Mouse (Mus musculus) CH12.LX (cell line): ENCODE measurements around the gene Zbtb20. TPM values are rescaled to one million over a fixed set of nuclear protein-coding genes. Genes with fewer than 3 reads are reported as not detected.

Experiments used
- DNase-seq: peaks from one replicate; pipeline ENCODE4 v3.0.0-alpha.2; 2013; ENCODE audit errors: extremely low read depth
- H3K27ac ChIP-seq: 2 replicates; pipeline ENCODE4 v1.5.1; 2012; ENCODE audit warnings: low read depth, mild to moderate bottlenecking, control low read depth, moderate library complexity; ENCODE audit not compliant: insufficient read depth
- H3K27me3 ChIP-seq: replicated peaks from 2 replicates; pipeline ENCODE3; 2012; ENCODE audit warnings: inconsistent platforms
- H3K36me3 ChIP-seq, 2 experiments: replicated peaks in 1 of 2; 2 replicates each; pipeline versions ENCODE3 to v1.6.1; 2012; ENCODE audit warnings: inconsistent platforms in 1 of 2, low read length in 1 of 2, mild to moderate bottlenecking in 1 of 2, mixed read lengths in 1 of 2, moderate library complexity in 1 of 2; ENCODE audit not compliant: control insufficient read depth in 1 of 2, insufficient read depth in 1 of 2
- H3K4me1 ChIP-seq, 2 experiments: 2 replicates each; pipeline ENCODE4 v1.6.1; 2012; ENCODE audit warnings: inconsistent platforms in 1 of 2, moderate library complexity in 1 of 2; ENCODE audit not compliant: insufficient read depth in 2 of 2, control insufficient read depth in 1 of 2
- H3K4me2 ChIP-seq: 2 replicates; pipeline ENCODE4 v1.6.1; 2012; ENCODE audit warnings: low read depth, mild to moderate bottlenecking, control low read depth; ENCODE audit not compliant: poor library complexity, insufficient read depth, severe bottlenecking
- H3K4me3 ChIP-seq, 3 experiments: fragments of 150-350 bp in 1 of 3; sonication (generic) in 1 of 3; replicated peaks in 1 of 3; 2 replicates each; pipeline versions ENCODE3 to v1.5.1; 2011 to 2012; ENCODE audit warnings: low read depth in 2 of 3, low read length in 2 of 3, mild to moderate bottlenecking in 2 of 3, moderate library complexity in 2 of 3, control low read depth in 1 of 3, improper control_type of control experiment in 1 of 3, inconsistent platforms in 1 of 3, mixed read lengths in 1 of 3; ENCODE audit not compliant: poor library complexity in 1 of 3
- H3K79me2 ChIP-seq: replicated peaks from 2 replicates; pipeline ENCODE4 v1.6.1; 2012; ENCODE audit warnings: mild to moderate bottlenecking, moderate library complexity; ENCODE audit not compliant: control insufficient read depth, poor library complexity, insufficient read depth, severe bottlenecking; ENCODE audit errors: extremely low read depth
- H3K9ac ChIP-seq: 2 replicates; pipeline ENCODE4 v1.6.1; 2012; ENCODE audit warnings: low read depth, mild to moderate bottlenecking, control low read depth, moderate library complexity; ENCODE audit not compliant: insufficient read depth
- H3K9me3 ChIP-seq: replicated peaks from 2 replicates; pipeline ENCODE3; 2012; ENCODE audit warnings: low read length, inconsistent platforms, mixed read lengths
- BHLHE40 ChIP-seq: IDR thresholded peaks from 2 replicates; pipeline ENCODE4 v1.6.1; 2011; ENCODE audit warnings: mild to moderate bottlenecking, low read depth, low read length, improper control_type of control experiment
- CHD2 ChIP-seq: IDR thresholded peaks from 2 replicates; pipeline ENCODE4 v1.6.1; 2011; ENCODE audit warnings: low read length, improper control_type of control experiment
- E2F4 ChIP-seq: IDR thresholded peaks from 2 replicates; pipeline ENCODE4 v1.6.1; 2011; ENCODE audit warnings: low read depth, low read length, improper control_type of control experiment; ENCODE audit not compliant: insufficient replicate concordance
- ELF1 ChIP-seq: IDR thresholded peaks from 2 replicates; pipeline ENCODE4 v1.6.1; 2014; ENCODE audit warnings: low read depth, mild to moderate bottlenecking, inconsistent platforms, low read length, improper control_type of control experiment
- EP300 ChIP-seq: IDR thresholded peaks from 2 replicates; pipeline ENCODE4 v1.6.1; 2011; ENCODE audit warnings: low read length, improper control_type of control experiment
- ETS1 ChIP-seq: conservative IDR thresholded peaks from 2 replicates; pipeline ENCODE4 v1.6.1; 2012; ENCODE audit warnings: low read depth, mild to moderate bottlenecking, inconsistent platforms, low read length, improper control_type of control experiment, moderate library complexity
- GABPA ChIP-seq: IDR thresholded peaks from 2 replicates; pipeline ENCODE4 v1.6.1; 2012; ENCODE audit warnings: low read depth, low read length, improper control_type of control experiment, inconsistent platforms; ENCODE audit not compliant: insufficient replicate concordance
- HCFC1 ChIP-seq: IDR thresholded peaks from 2 replicates; pipeline ENCODE4 v1.6.1; 2012; ENCODE audit warnings: low read depth, mild to moderate bottlenecking, inconsistent platforms, low read length, improper control_type of control experiment
- IRF4 ChIP-seq: IDR thresholded peaks from 2 replicates; pipeline ENCODE4 v1.6.1; 2014; ENCODE audit warnings: low read depth, mild to moderate bottlenecking, inconsistent platforms, low read length, improper control_type of control experiment
- JUND ChIP-seq: conservative IDR thresholded peaks from 2 replicates; pipeline ENCODE4 v1.6.1; 2011; ENCODE audit warnings: low read depth, low read length, improper control_type of control experiment
- KAT2A ChIP-seq: IDR thresholded peaks from 2 replicates; pipeline ENCODE4 v1.6.1; 2012; ENCODE audit warnings: low read length, improper control_type of control experiment, inconsistent platforms; ENCODE audit not compliant: insufficient replicate concordance
- MAX ChIP-seq: IDR thresholded peaks from 2 replicates; pipeline ENCODE4 v1.6.1; 2011; ENCODE audit warnings: low read length, improper control_type of control experiment
- MEF2A ChIP-seq: IDR thresholded peaks from 2 replicates; pipeline ENCODE4 v1.6.1; 2014; ENCODE audit warnings: low read depth, mild to moderate bottlenecking, inconsistent platforms, low read length, improper control_type of control experiment, borderline replicate concordance
- NELFE ChIP-seq: IDR thresholded peaks from 2 replicates; pipeline ENCODE4 v1.6.1; 2011; ENCODE audit warnings: low read depth, low read length, improper control_type of control experiment
- NRF1 ChIP-seq: IDR thresholded peaks from 2 replicates; pipeline ENCODE4 v1.6.1; 2014; ENCODE audit warnings: low read depth, mild to moderate bottlenecking, inconsistent platforms, low read length, improper control_type of control experiment, moderate library complexity
- POLR2A ChIP-seq: IDR thresholded peaks from 2 replicates; pipeline ENCODE4 v1.6.1; 2011; ENCODE audit warnings: low read depth, mild to moderate bottlenecking, improper control_type of control experiment, low read length
- POLR2AphosphoS2 ChIP-seq: IDR thresholded peaks from 2 replicates; pipeline ENCODE4 v1.6.1; 2011; ENCODE audit warnings: low read depth, low read length, improper control_type of control experiment
- RAD21 ChIP-seq: IDR thresholded peaks from 2 replicates; pipeline ENCODE4 v1.6.1; 2011; ENCODE audit warnings: low read depth, mild to moderate bottlenecking, low read length, improper control_type of control experiment, moderate library complexity
- RCOR1 ChIP-seq: conservative IDR thresholded peaks from 2 replicates; pipeline ENCODE4 v1.6.1; 2012; ENCODE audit warnings: low read depth, mild to moderate bottlenecking, inconsistent platforms, low read length, improper control_type of control experiment
- TBP ChIP-seq: conservative IDR thresholded peaks from 2 replicates; pipeline ENCODE4 v1.6.1; 2011; ENCODE audit warnings: low read depth, low read length, improper control_type of control experiment
- USF1 ChIP-seq: IDR thresholded peaks from 2 replicates; pipeline ENCODE4 v1.6.1; 2014; ENCODE audit warnings: low read depth, mild to moderate bottlenecking, inconsistent platforms, low read length, improper control_type of control experiment
- ZC3H11A ChIP-seq: IDR thresholded peaks from 2 replicates; pipeline ENCODE4 v1.6.1; 2012; ENCODE audit warnings: low read depth, mild to moderate bottlenecking, inconsistent platforms, low read length, improper control_type of control experiment
- ZKSCAN1 ChIP-seq: IDR thresholded peaks from 2 replicates; pipeline ENCODE4 v1.6.1; 2012; ENCODE audit warnings: low read depth, inconsistent platforms, low read length, improper control_type of control experiment, borderline replicate concordance
- ZNF384 ChIP-seq: IDR thresholded peaks from 2 replicates; pipeline ENCODE4 v1.6.1; 2012; ENCODE audit warnings: low read depth, low read length, improper control_type of control experiment, inconsistent platforms
- dilution Hi-C: fragments of 300-500 bp; cut with MboI; formaldehyde crosslinking; loops from 2 replicates; pipeline ENCODE4 v1.14.3; 2020; ENCODE audit warnings: low sequenced_read_pairs; ENCODE audit not compliant: extremely low pct_unique_long_range_greater_than_20kb, extremely low pct_ligation_motif_present
- in situ Hi-C: fragments of 300-500 bp; cut with MboI; formaldehyde crosslinking; loops from 3 replicates; pipeline ENCODE4 v1.14.3; 2019; ENCODE audit warnings: low sequenced_read_pairs, low pct_ligation_motif_present, low pct_unique_long_range_greater_than_20kb, mixed read lengths
- polyA plus RNA-seq: library from polyadenylated mRNA; unstranded; fragments of >175 nt; gene quantifications from 2 replicates; pipeline ENCODE4 v1.2.1, GENCODE M21; 2012; ENCODE audit warnings: low read depth; ENCODE audit not compliant: insufficient read length
- total RNA-seq, 2 experiments: library from RNA; depleted of rRNA; stranded (reverse); fragments of 300-350 nt in 1 of 2; fragments of >200 nt in 1 of 2; gene quantifications; 2 replicates each; pipeline ENCODE4 v1.2.3; 2012 to 2014

Gene Zbtb20
- total and polyA plus RNA-seq, 3 experiments, result 24.9 to 58.0 (median 51.6) TPM

DNA sequence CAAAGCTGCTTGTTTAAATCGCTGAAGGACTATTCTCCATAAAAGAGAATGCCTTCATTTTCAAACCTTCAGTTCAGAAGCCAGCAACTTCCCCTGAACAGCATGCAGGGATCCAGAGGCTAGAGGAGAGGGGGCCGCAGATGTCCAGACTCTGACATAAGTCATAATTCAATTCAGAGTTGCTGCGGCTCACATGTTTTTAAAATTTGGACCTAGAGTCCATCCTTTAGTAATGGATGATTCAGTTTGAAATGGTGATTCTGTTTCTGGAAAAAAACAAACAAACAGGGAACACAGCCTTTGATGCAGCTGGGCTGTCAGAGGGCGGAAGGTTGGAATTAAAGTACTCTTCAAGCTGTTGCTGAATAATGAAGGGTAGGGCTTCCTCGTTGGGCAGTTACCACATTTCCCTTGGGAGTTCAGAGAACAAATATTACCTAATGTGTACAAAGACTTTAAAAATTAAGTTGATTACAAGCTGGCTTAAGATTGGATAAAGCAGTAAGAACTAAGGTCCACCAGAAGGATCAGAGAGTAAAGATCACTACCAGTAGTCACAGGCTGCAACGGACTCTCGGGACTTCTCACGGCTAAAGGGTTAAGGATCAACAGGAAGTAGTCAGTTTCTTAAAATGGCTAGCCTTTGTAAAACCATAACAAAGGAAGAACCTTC lies 459.6 kb downstream of the Zbtb20 start:
- Histone ChIP-seq H3K9ac (no peak overlapping the region), H3K27ac (peak overlapping the region; percentile 26; the same call in 1 of the 2 replicates), H3K79me2 (no peaks in the 10 kb centered on the region), H3K4me3 (no peak overlapping the region), H3K27me3 (no peaks in the 10 kb centered on the region), H3K4me2 (peak overlapping the region; percentile 50; the same call in 1 of the 2 replicates), H3K4me1 (peaks cover 5 to 43% of the 10 kb centered on the region in 2 experiments), H3K9me3 (no peaks in the 10 kb centered on the region), H3K36me3 (no peaks in the 10 kb centered on the region)
- dilution Hi-C loops, result no loop called here
- TF ChIP-seq JUND (no peak), BHLHE40 (0 out of 2 replicates have a peak, but pooled peaks have one; percentile 3), RAD21 (no peak), EP300 (peak; percentile 47; the same call in 1 of the 2 replicates), TBP (no peak), HCFC1 (no peak), CHD2 (no peak), E2F4 (no peak), NELFE (no peak), MEF2A (peak; percentile 45; the same call in 1 of the 2 replicates), GABPA (no peak), ZC3H11A (no peak), USF1 (no peak), POLR2AphosphoS2 (no peak), IRF4 (peak; percentile 34; the same call in 1 of the 2 replicates), ELF1 (0 out of 2 replicates have a peak, but pooled peaks have one; percentile 26), POLR2A (no peak), MAX (no peak)
- in situ Hi-C loops, result no loop called here
- DNase-seq, result peak; percentile 53

DNA sequence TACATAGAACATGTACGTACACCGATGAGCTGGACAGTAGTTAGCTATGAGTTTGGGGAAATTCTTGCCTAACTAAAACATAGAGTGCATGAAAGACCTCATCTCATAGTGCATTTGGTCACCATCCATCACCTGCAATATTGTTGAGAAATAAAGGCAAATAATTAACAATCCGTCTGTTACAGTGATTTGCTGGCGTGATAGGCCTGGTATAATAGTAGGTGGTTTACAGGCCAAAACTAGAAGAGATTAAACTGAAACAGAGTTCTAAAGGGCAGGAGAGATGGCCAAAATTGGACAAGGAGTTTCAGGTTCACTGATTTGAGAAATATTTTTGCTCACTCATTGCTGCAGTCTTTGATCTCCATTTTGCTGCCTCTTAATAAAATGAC lies 460.1 kb downstream of the Zbtb20 start:
- DNase-seq, result no peak
- H3K79me2 ChIP-seq, result no peaks in the 10 kb centered on the region
- H3K4me1 ChIP-seq, result peaks cover 5 to 43% of the 10 kb centered on the region in 2 experiments
- in situ Hi-C loops (no loop called here), dilution Hi-C loops (no loop called here)
- peak overlapping the region; percentile 50; the same call in 1 of the 2 replicates for H3K4me2 ChIP-seq
- H3K9ac ChIP-seq, result no peak overlapping the region
- TF ChIP-seq NRF1 (no peak), MAX (peak; percentile 39; the same call in 1 of the 2 replicates), RCOR1 (peak; percentile 67; the same call in 1 of the 2 replicates), EP300 (peak; percentile 7; the same call in 1 of the 2 replicates), ZC3H11A (no peak), JUND (no peak; the same call in 1 of the 2 replicates), POLR2AphosphoS2 (no peak), HCFC1 (no peak), TBP (no peak), ZNF384 (0 out of 2 replicates have a peak, but pooled peaks have one; percentile 19), BHLHE40 (no peak), KAT2A (no peak), ZKSCAN1 (no peak), ETS1 (no peak; the same call in 1 of the 2 replicates), ELF1 (no peak), USF1 (no peak), E2F4 (0 out of 2 replicates have a peak, but pooled peaks have one; percentile 14), MEF2A (no peak)
- no peaks in the 10 kb centered on the region for H3K9me3 ChIP-seq
- no peaks in the 10 kb centered on the region for H3K27me3 ChIP-seq
- H3K4me3 ChIP-seq, result no peak overlapping the region
- H3K27ac ChIP-seq, result peak overlapping the region; percentile 26; the same call in 1 of the 2 replicates
- no peaks in the 10 kb centered on the region for H3K36me3 ChIP-seq
